Mouse (Mus musculus) hindbrain, postnatal 0 days (tissue): ENCODE results near the gene Ccdc157. TPM values are rescaled to one million over a fixed set of nuclear protein-coding genes. Genes with fewer than 3 reads are reported as not detected.

ENCODE experiments used
- ATAC-seq: fragments of 200-750 bp; cut with Nextera tagmentation; 2 replicates; pipeline ENCODE4 v1.8.0; 2017; ENCODE audit warnings: mild to moderate bottlenecking, moderate TSS enrichment, moderate library complexity
- DNase-seq: peaks from one replicate; pipeline ENCODE4 v3.0.0-alpha.2; 2015; ENCODE audit warnings: low spot score
- H3K27ac ChIP-seq: fragments of 300-500 bp; sonication (generic); 2 replicates; pipeline ENCODE4 v1.5.1; 2014; ENCODE audit warnings: mild to moderate bottlenecking
- H3K27me3 ChIP-seq: fragments of 300-500 bp; sonication (generic); 2 replicates; pipeline ENCODE4 v1.6.1; 2014; ENCODE audit warnings: low read length, mixed read lengths; ENCODE audit not compliant: insufficient read depth
- H3K36me3 ChIP-seq: fragments of 300-500 bp; sonication (generic); 2 replicates; pipeline ENCODE4 v1.6.1; 2014; ENCODE audit warnings: low read length, mixed read lengths; ENCODE audit not compliant: insufficient read depth
- H3K4me1 ChIP-seq: fragments of 300-500 bp; sonication (generic); 2 replicates; pipeline ENCODE4 v1.6.1; 2014; ENCODE audit warnings: antibody characterized with exemption, low read length, mixed read lengths; ENCODE audit not compliant: insufficient read depth
- H3K4me2 ChIP-seq: fragments of 300-500 bp; sonication (generic); 2 replicates; pipeline ENCODE4 v1.6.1; 2014; ENCODE audit warnings: low read depth, mild to moderate bottlenecking, low read length, moderate library complexity, mixed read lengths
- H3K4me3 ChIP-seq: fragments of 300-500 bp; sonication (generic); 2 replicates; pipeline ENCODE4 v1.5.1; 2014; ENCODE audit warnings: low read length
- H3K9ac ChIP-seq: fragments of 300-500 bp; sonication (generic); replicated peaks from 2 replicates; pipeline ENCODE4 v1.6.1; 2014; ENCODE audit warnings: mild to moderate bottlenecking, low read length, moderate library complexity, mixed read lengths
- H3K9me3 ChIP-seq: fragments of 300-500 bp; sonication (generic); 2 replicates; pipeline ENCODE4 v1.6.1; 2016; ENCODE audit warnings: low read length, mixed read lengths
- CTCF ChIP-seq: IDR thresholded peaks from 2 replicates; pipeline ENCODE4 v1.5.1; 2016; ENCODE audit warnings: antibody characterized with exemption, control low read depth, low read depth
- WGBS: fragments of 180-500 bp; shearing (Covaris S2); extraction: QIAGEN DNeasy Blood & Tissue Kit; methylation state at CpG from one replicate; pipeline ENCODE4 v1.1.7; 2014; 5-methylcytosine and 5-hydroxymethylcytosine counted together
- microRNA-seq, 2 experiments: library from miRNA; unstranded; fragments of <30 nt; microRNA quantifications; one replicate each; pipeline ENCODE4; 2016
- polyA plus RNA-seq: library from polyadenylated mRNA; unstranded; fragments of >200 nt; fragmentation: Nextera tagmentation; extraction: Ambion mirVana; gene quantifications from 2 replicates; pipeline ENCODE4 v1.2.1, GENCODE M21; 2015
- total RNA-seq: library from RNA; depleted of rRNA; stranded (reverse); fragments of >200 nt; gene quantifications from 2 replicates; pipeline ENCODE4 v1.2.3, GENCODE M21; 2014; rRNA removed

Gene Ccdc157
- total and polyA plus RNA-seq, 2 experiments from 2014 or later: 10.9 to 20.8 TPM

DNA sequence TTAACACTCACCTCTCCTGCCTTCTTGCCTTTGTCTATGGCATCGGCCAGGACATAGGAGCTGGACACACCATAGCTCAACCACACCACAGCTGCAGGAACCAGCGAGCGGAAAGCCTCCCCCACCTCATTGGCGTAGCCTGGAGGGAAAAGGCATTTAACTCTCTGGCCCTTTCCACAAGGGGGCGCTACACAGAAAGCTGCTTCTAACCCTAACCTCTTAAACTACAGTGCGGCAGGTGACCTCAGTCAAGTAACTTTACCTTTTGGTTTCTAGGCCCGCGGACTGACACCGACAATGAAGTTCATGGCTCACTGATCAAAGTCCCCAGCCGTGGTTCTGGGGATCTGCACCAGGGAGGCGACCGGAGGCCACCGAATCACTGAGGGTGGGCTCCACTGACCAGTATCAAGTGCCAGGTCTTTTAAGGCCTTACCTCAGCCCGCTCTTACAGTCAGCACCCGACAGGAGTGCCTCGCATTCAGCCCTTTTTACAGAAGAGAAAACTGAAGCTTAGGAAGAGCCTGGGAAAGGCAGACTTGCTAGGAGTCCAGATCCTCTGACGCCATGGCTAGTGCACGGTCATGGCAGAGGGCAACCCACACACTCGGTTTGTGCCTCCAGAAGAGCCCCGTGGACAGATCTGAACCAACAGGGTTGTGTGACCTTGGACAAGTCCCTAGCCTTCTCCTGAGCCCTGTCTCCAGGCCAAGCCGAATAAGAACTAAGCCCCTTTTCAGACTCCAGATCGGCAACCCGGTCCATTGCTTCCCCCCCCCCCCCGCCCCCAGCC lies 65.5 kb downstream of the Ccdc157 start:
- Histone ChIP-seq H3K27me3 (no peaks in the 10 kb centered on the region), H3K4me3 (peak overlapping the region; percentile 44), H3K4me2 (peak overlapping the region; percentile 72), H3K9me3 (no peaks in the 10 kb centered on the region), H3K27ac (peak overlapping the region; percentile 62), H3K36me3 (peaks cover 9% of the 10 kb centered on the region; the same call in 1 of the 2 replicates), H3K9ac (peak overlapping the region; percentile 37; the same call in 1 of the 2 replicates), H3K4me1 (peaks cover 14% of the 10 kb centered on the region; the same call in 1 of the 2 replicates)
- ATAC-seq (no peak), DNase-seq (peak; percentile 71)
- TF ChIP-seq CTCF: peak; percentile 86
- 6% methylated on average over 23 of the region's 24 CpGs for WGBS

DNA sequence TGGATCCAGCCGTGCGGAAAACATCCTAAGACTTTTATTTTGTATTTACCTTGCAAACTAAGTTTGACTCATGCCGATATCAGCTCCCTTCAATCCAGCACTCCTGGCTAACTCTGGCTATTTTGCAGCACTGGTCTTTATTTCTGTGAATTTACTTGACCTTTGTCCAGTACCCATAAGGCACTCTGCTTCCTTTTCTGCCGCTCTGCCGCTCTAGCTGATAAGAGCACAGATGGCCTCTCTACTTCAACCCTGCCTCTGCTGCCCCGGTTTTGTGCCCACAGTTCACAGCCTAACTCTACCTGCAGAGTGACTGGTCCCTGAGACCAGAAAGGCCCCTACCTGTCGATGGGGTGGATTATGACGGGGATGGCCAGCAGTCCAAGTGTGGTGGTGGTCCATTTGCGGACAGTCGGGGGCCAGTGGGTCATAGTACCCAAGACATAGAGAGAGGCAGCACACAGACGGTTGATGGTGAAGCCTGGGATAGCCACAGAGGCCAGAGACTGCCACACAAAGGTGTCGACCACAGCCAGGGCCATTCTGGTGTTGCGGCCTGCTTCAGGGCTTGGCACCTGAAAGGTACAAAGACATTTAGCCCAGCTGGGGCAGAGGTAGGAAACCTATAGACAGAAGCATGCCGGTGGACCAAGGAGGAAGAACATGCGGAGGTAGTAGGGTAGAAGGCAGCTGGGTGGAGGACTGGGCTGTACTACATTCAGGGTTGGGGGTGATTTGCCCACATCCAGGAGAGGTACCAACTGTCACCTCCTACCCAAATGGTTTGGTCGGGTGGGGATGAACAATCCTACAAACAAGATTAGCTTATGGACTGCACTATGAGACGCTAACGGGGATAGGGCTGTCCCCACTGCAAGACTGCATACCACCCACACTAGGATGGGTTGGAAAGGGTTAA lies 66.4 kb downstream of the Ccdc157 start:
- no peak for TF ChIP-seq CTCF
- Histone ChIP-seq H3K27me3 (no peaks in the 10 kb centered on the region), H3K4me1 (peaks cover 14% of the 10 kb centered on the region; the same call in 1 of the 2 replicates), H3K27ac (no peak overlapping the region), H3K9me3 (no peaks in the 10 kb centered on the region), H3K36me3 (peaks cover 9% of the 10 kb centered on the region; the same call in 1 of the 2 replicates), H3K9ac (peak overlapping the region; percentile 37; the same call in 1 of the 2 replicates), H3K4me3 (peak overlapping the region; percentile 44), H3K4me2 (peak overlapping the region; percentile 72)
- DNase-seq (peak; percentile 39), ATAC-seq (peak; percentile 13; the same call in 1 of the 2 replicates)
- 83% methylated on average over 18 of the region's 18 CpGs for WGBS

Small RNA genes lying within 50 kb of the gene (microRNA-seq; reads per million reads assigned to microRNA genes)
- 4.9 to 7.9 reads per million in 2 experiments for gene Mir3060

Other genes with a start within 250 kb of the Ccdc157 start
- gene Slc35e4, start 245.6 kb downstream of the Ccdc157 start, total RNA-seq: 48.6 and 52.4 TPM in 2 replicates
- 23.5 and 25.8 TPM in 2 replicates for gene Slc35e4, start 245.6 kb downstream of the Ccdc157 start, polyA plus RNA-seq
- 35.8 and 39.4 TPM in 2 replicates for gene Tcn2, start 228.1 kb downstream of the Ccdc157 start, total RNA-seq
- gene Tcn2, start 228.1 kb downstream of the Ccdc157 start, polyA plus RNA-seq: 29.3 and 30.8 TPM in 2 replicates
- 35.9 and 36.4 TPM in 2 replicates for gene Pes1, start 196.3 kb downstream of the Ccdc157 start, total RNA-seq
- gene Pes1, start 196.3 kb downstream of the Ccdc157 start, polyA plus RNA-seq: 44.5 and 46.8 TPM in 2 replicates
- not detected in 2 replicates for gene 4930556J24Rik, start 183.5 kb downstream of the Ccdc157 start, total RNA-seq
- 0.25 and 0.35 TPM in 2 replicates for gene 4930556J24Rik, start 183.5 kb downstream of the Ccdc157 start, polyA plus RNA-seq
- 30.3 and 34.6 TPM in 2 replicates for gene Gal3st1, start 176.7 kb downstream of the Ccdc157 start, total RNA-seq
- gene Gal3st1, start 176.7 kb downstream of the Ccdc157 start, polyA plus RNA-seq: 18.5 and 18.8 TPM in 2 replicates
- gene Sec14l4, start 128.8 kb downstream of the Ccdc157 start, total RNA-seq: not detected in 2 replicates
- not detected in 2 replicates for gene Sec14l4, start 128.8 kb downstream of the Ccdc157 start, polyA plus RNA-seq
- gene Sec14l3, start 95.5 kb downstream of the Ccdc157 start, total RNA-seq: 0.36 and 1.6 TPM in 2 replicates
- 1.7 and 1.8 TPM in 2 replicates for gene Sec14l3, start 95.5 kb downstream of the Ccdc157 start, polyA plus RNA-seq
- 14.8 and 20.4 TPM in 2 replicates for gene Mtfp1, start 64.8 kb downstream of the Ccdc157 start, total RNA-seq
- gene Mtfp1, start 64.8 kb downstream of the Ccdc157 start, polyA plus RNA-seq: 17.7 TPM in 2 replicates
- 13.4 and 13.9 TPM in 2 replicates for gene Sec14l2, start 36.9 kb downstream of the Ccdc157 start, total RNA-seq
- gene Sec14l2, start 36.9 kb downstream of the Ccdc157 start, polyA plus RNA-seq: 8.1 and 9.5 TPM in 2 replicates
- gene Rnf215, start 25.1 kb downstream of the Ccdc157 start, total RNA-seq: 84.3 and 90.4 TPM in 2 replicates
- gene Rnf215, start 25.1 kb downstream of the Ccdc157 start, polyA plus RNA-seq: 49.7 and 51.0 TPM in 2 replicates
- 41.9 and 45.4 TPM in 2 replicates for gene Sf3a1, start 57 bp upstream of the Ccdc157 start, total RNA-seq
- 30.6 and 31.6 TPM in 2 replicates for gene Sf3a1, start 57 bp upstream of the Ccdc157 start, polyA plus RNA-seq
- gene Tbc1d10a, start 26.5 kb upstream of the Ccdc157 start, total RNA-seq: 59.1 and 60.8 TPM in 2 replicates
- gene Tbc1d10a, start 26.5 kb upstream of the Ccdc157 start, polyA plus RNA-seq: 34.2 TPM in 2 replicates
- gene Castor1, start 57.9 kb upstream of the Ccdc157 start, total RNA-seq: 20.6 and 20.7 TPM in 2 replicates
- gene Castor1, start 57.9 kb upstream of the Ccdc157 start, polyA plus RNA-seq: 10.6 and 12.4 TPM in 2 replicates
- 0.40 TPM in 1 of 2 replicates, not detected in the other for gene Osm, start 76.1 kb upstream of the Ccdc157 start, total RNA-seq
- gene Osm, start 76.1 kb upstream of the Ccdc157 start, polyA plus RNA-seq: 0.08 TPM in 1 of 2 replicates, not detected in the other
- 0.21 and 0.22 TPM in 2 replicates for gene Lif, start 97.3 kb upstream of the Ccdc157 start, total RNA-seq
- 0.08 and 0.10 TPM in 2 replicates for gene Lif, start 97.3 kb upstream of the Ccdc157 start, polyA plus RNA-seq